Mouse (Mus musculus) left cerebral cortex, adult 2 months (tissue): Measurements from ENCODE around the gene Eps8l3. TPM values are rescaled to one million over a fixed set of nuclear protein-coding genes. Genes with fewer than 3 reads are reported as not detected.

Experiments
- DNase-seq, 2 experiments: peaks; one replicate each; pipeline ENCODE4 v3.0.0; 2021 to 2022; ENCODE audit warnings: low spot score in 2 of 2, mixed read lengths in 1 of 2; ENCODE audit errors: extremely low spot score in 1 of 2
- H3K27ac ChIP-seq: fragments of 200-600 bp; 2 replicates; pipeline ENCODE4 v1.8.1; 2022
- H3K4me3 ChIP-seq: fragments of 200-600 bp; 2 replicates; pipeline ENCODE4 v1.8.1; 2022
- CTCF ChIP-seq: fragments of 200-600 bp; IDR thresholded peaks from 2 replicates; pipeline ENCODE4 v1.8.1; 2022; ENCODE audit warnings: antibody characterized with exemption, mild to moderate bottlenecking, moderate library complexity
- intact Hi-C: fragments of 180-260 bp; cut with DNase I; formaldehyde crosslinking; loops from one replicate; pipeline ENCODE4 v1.15.1; 2025
- total RNA-seq, 2 experiments: library from RNA; stranded (reverse); gene quantifications; 2 replicates each; pipeline ENCODE4 v1.2.3; 2021

Gene Eps8l3
- total RNA-seq, 2 experiments from 2014 or later, result not detected

- intact Hi-C loops, result loop anchor here (5.0 kb wide), 2 partner anchors 145 to 220 kb away; partner anchors contain the start of gene Ahcyl1
- TF ChIP-seq CTCF, result peak; percentile 45
- no peak for DNase-seq
- H3K4me3 ChIP-seq, result no peak overlapping the region
- H3K27ac ChIP-seq, result no peak overlapping the region
Observed at GRCm38 (mm10) chr3:107917097-107917496, 40.1 kb downstream of the Eps8l3 start.

GRCm38 (mm10) chr3:107917783-107918408, 40.9 kb downstream of the Eps8l3 start:
- Histone ChIP-seq H3K27ac (no peak overlapping the region), H3K4me3 (no peak overlapping the region)
- TF ChIP-seq CTCF, result peak; percentile 86
- intact Hi-C loops, result loop anchor here (1.0 to 5.0 kb wide), 3 partner anchors 51 to 221 kb away; partner anchors contain the start of gene Ahcyl1
- peak; percentile 44 to 62 for DNase-seq

GRCm38 (mm10) chr3:107920348-107920747, 43.3 kb downstream of the Eps8l3 start:
- TF ChIP-seq CTCF, result no peak
- intact Hi-C loops, result no loop called here
- H3K27ac ChIP-seq, result no peak overlapping the region
- no peak overlapping the region for H3K4me3 ChIP-seq
- no peak for DNase-seq

GRCm38 (mm10) chr3:107925335-107925734, 48.3 kb downstream of the Eps8l3 start:
- DNase-seq, result no peak
- Histone ChIP-seq H3K27ac (no peak overlapping the region), H3K4me3 (no peak overlapping the region)
- intact Hi-C loops, result no loop called here
- no peak for TF ChIP-seq CTCF

- no peak for TF ChIP-seq CTCF
- intact Hi-C loops, result no loop called here
- DNase-seq, result no peak
- Histone ChIP-seq H3K27ac (no peak overlapping the region), H3K4me3 (no peak overlapping the region)
Observed at GRCm38 (mm10) chr3:107927841-107928240, 50.8 kb downstream of the Eps8l3 start.

GRCm38 (mm10) chr3:107928691-107929090, 51.7 kb downstream of the Eps8l3 start:
- no peak for DNase-seq
- no peak overlapping the region for H3K4me3 ChIP-seq
- TF ChIP-seq CTCF, result no peak
- intact Hi-C loops, result no loop called here
- no peak overlapping the region for H3K27ac ChIP-seq

- intact Hi-C loops, result no loop called here
- TF ChIP-seq CTCF, result no peak
- Histone ChIP-seq H3K4me3 (no peak overlapping the region), H3K27ac (no peak overlapping the region)
- DNase-seq, result no peak
Observed at GRCm38 (mm10) chr3:107929243-107929642, 52.2 kb downstream of the Eps8l3 start.

- no peak for DNase-seq
- intact Hi-C loops, result loop anchor here (2.0 to 5.0 kb wide), 2 partner anchors 89 to 218 kb away; partner anchors contain the start of gene Gnai3
- Histone ChIP-seq H3K4me3 (no peak overlapping the region), H3K27ac (no peak overlapping the region)
- TF ChIP-seq CTCF, result no peak
Observed at GRCm38 (mm10) chr3:107929731-107930130, 52.7 kb downstream of the Eps8l3 start.

- H3K4me3 ChIP-seq, result no peak overlapping the region
- peak overlapping the region; percentile 75 for H3K27ac ChIP-seq
- intact Hi-C loops, result loop anchor here (2.0 to 5.0 kb wide), 2 partner anchors 88 to 216 kb away; partner anchors contain the start of gene Gnai3
- DNase-seq, result no peak
- TF ChIP-seq CTCF, result no peak
Observed at GRCm38 (mm10) chr3:107931134-107931533, 54.1 kb downstream of the Eps8l3 start.

- intact Hi-C loops, result loop anchor here (2.0 to 5.0 kb wide), 2 partner anchors 87 to 216 kb away; partner anchors contain the start of gene Gnai3
- TF ChIP-seq CTCF, result peak; percentile 37
- H3K27ac ChIP-seq, result peak within 1 kb of the TSS; percentile 75
- DNase-seq, result peak; percentile 97
- H3K4me3 ChIP-seq, result peak within 1 kb of the TSS; percentile 32; the same call in 1 of the 2 replicates
Observed at GRCm38 (mm10) chr3:107931670-107932069, 54.6 kb downstream of the Eps8l3 start, which contains the start of gene Gstm7. Gene Gstm7, minus strand, starts transcription at chr3:107931817.

GRCm38 (mm10) chr3:107932128-107932527, 55.1 kb downstream of the Eps8l3 start:
- no peak for TF ChIP-seq CTCF
- intact Hi-C loops, result loop anchor here (5.0 kb wide), 1 partner anchor 215 kb away; the partner anchor contains the start of gene Gnai3
- H3K4me3 ChIP-seq, result no peak overlapping the region
- no peak for DNase-seq
- peak overlapping the region; percentile 42 for H3K27ac ChIP-seq

- intact Hi-C loops, result no loop called here
- no peak for DNase-seq
- Histone ChIP-seq H3K4me3 (no peak overlapping the region), H3K27ac (no peak overlapping the region)
- no peak for TF ChIP-seq CTCF
Observed at GRCm38 (mm10) chr3:107935268-107935667, 58.2 kb downstream of the Eps8l3 start.
